Mouse (Mus musculus): ENCODE results near the gene Enthd1. TPM values are rescaled to one million over a fixed set of nuclear protein-coding genes. Genes with fewer than 3 reads are reported as not detected.

Enthd1 gene
- 0.22 TPM for polyA plus RNA-seq (2017; shearing (Covaris generic))

DNA sequence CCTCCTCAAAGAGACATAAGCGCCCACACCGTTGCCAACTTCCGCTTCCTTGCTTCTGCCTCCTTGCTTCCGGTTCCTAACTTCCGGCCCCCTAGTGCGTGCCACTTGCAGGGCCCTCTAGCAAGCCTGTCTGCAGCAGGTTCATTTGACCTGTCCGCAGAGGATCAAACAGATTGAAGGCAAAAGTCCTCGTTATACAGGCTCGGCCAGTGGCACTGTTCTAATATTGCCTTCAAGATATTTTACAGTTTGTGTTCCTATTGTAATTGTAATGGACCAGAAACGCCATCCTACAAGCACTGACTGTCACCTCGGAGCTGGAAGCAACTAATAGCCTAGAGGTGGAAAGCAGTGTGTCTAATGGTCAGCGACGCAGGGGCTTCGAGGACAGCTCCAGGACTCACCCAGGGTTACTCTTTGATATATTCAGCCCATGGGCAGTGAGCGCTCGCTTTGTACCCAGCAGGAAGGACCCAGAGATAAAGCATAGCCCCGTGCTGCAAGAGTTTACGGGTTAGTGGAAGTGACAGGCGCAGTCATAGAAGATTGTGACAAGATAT lies at the start of gene Enthd1:
Gene Enthd1, minus strand, starts transcription at position 51 of the 560 bp plus-strand sequence.

GRCm38 (mm10) chr15:80572291-80572690 lies 7.3 kb upstream of the Enthd1 start, which contains the start of gene Grap2:
Gene Grap2 (plus strand): TSS chr15:80572594.

Other genes with a start within 250 kb of the Enthd1 start
- gene Grap2, start 7.4 kb upstream of the Enthd1 start, polyA plus RNA-seq (2017; shearing (Covaris generic)): 57.3 TPM
- 0.24 TPM for gene Fam83f, start 106.7 kb upstream of the Enthd1 start, polyA plus RNA-seq (2017; shearing (Covaris generic))
- 69.4 TPM for gene Tnrc6b, start 146.2 kb upstream of the Enthd1 start, polyA plus RNA-seq (2017; shearing (Covaris generic))

Data from inflammation-experienced regulatory T-cells, adult 16 weeks (primary cell).